Mouse (Mus musculus) c-Kit-positive CD71-positive TER-119-negative erythroid progenitor cells, embryonic 14.5 days (primary cell): ENCODE measurements around the gene Haus5.

Source experiments
- DNase-seq: peaks from one replicate; pipeline ENCODE4 v3.0.0-alpha.2; 2013; ENCODE audit warnings: low read depth

The Haus5 gene

DNA sequence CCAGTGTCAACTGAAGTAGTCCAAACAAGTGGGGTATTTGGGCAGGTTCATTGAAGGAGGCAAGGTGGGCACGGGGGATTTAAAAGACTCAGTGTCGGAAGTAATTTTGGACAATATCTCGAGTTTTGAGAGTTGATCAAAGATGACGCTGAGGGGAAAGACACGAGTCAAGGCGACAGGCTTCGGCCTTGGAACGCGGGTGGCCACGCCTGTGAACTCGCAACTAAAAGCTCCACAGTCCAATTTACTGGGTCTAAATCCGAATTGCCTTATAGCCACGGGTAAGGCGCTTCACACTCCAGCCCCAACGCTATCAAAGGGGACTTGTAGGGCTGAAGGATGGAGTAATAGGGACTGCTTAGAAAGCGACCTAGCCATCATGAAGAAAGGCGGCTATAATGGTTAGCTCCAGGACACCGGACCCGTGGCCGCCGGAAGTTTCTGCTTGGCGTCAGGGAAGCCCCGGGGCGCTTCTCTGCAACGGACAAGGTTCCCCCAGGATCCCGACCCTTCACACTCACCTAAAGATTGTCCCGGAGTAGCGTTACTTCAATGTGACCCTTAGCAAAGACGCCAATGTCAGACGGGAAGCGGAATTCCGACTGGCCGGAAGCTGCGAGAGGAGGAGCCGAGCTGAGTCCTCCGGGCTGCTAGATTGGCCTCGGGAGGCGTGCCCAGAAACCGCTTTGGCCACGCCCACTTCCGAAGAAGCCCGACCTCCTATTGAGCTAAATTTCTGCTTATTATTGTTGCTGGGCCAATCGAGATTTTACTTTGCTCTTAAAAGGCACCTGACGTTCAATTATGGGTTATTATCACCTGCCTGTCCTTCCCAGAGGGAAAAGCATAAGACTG lies 39.0 kb downstream of the Haus5 start, which contains the start of gene Cox6b1:
Gene Cox6b1 (minus strand): TSS at position 622 of the 855 bp plus-strand sequence.
- peak; percentile 81 for DNase-seq

- peak; percentile 38 for DNase-seq
Measured at GRCm38 (mm10) chr7:30619202-30619601, 45.6 kb downstream of the Haus5 start.

GRCm38 (mm10) chr7:30618658-30619057 lies 46.1 kb downstream of the Haus5 start:
- DNase-seq, result no peak

GRCm38 (mm10) chr7:30615049-30615760 lies 49.6 kb downstream of the Haus5 start:
- no peak for DNase-seq

DNA sequence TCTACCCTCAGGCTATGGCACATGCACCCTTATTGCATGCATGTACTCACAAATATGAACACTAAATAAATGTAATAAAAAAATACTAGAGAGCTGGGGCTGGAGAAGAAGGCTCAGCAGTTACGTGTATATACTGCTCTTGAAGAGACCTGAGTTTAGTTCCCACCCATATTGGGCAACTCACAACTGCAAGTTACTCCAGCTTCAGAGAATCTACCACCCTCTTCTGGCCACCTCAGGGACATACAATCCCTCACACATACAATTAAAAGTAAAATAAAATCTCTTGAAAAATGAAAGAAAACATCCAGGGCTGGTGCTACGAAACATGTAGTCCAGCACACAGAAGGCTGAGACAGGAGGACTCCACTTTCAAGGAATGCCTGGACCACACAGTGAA lies 50.3 kb downstream of the Haus5 start:
- DNase-seq, result no peak

GRCm38 (mm10) chr7:30613529-30614112 lies 51.2 kb downstream of the Haus5 start:
- no peak for DNase-seq

GRCm38 (mm10) chr7:30612654-30613402 lies 52.0 kb downstream of the Haus5 start, which contains the start of gene Upk1a:
Upk1a (minus strand) TSS chr7:30612847.
- no peak for DNase-seq

- no peak for DNase-seq
Measured at GRCm38 (mm10) chr7:30610043-30610442, 54.8 kb downstream of the Haus5 start.

DNA sequence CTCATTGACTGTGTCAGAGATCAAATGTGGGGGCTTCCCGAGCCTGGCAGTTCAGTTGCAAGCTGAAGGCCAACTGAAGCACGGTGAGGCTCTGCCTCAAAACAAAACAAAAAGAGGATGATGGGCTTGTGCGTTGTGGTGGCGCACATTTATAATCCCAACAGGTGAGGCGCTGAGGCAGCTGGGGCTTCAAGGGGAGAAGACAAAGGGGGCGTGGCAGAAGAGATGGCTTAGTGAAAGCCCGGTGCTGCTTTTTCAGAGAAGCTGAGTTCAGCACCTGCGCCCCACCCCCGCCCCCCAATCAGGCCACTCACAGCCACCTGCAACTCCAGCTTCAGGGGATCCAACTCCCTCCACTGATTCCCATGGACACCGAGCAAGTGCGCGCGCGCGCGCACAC lies 56.3 kb downstream of the Haus5 start:
- DNase-seq, result no peak

DNA sequence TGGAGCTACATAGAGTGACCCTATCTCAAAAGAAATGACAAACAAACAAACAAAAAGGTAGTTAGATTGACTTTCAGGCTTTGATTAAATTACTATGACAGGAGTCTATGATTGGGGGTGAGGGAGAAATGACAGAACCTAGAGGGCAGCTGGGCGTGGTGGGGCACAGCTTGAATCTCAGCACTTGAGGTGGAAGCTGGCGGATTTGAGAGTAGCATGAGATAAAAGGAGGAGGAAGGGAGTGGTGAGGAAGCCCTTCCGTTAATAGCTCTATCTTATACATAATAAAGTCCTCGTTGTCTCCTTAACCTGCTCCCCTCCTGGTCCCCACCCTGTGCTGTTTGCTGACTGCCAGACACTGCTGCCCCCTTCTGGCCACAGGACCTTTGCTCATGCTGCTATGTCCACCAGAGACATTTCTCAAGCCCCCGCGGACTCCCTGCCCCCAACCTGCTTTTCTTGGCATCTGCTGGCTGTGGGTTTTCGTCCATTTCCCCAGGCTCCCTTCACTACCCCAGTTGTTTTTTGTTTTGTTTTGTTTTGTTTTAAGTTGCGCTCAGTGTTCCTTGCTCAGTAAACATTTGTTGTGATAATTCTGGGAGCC lies 57.0 kb downstream of the Haus5 start:
- DNase-seq, result no peak

GRCm38 (mm10) chr7:30604944-30605343 lies 59.9 kb downstream of the Haus5 start:
- DNase-seq, result no peak

DNA sequence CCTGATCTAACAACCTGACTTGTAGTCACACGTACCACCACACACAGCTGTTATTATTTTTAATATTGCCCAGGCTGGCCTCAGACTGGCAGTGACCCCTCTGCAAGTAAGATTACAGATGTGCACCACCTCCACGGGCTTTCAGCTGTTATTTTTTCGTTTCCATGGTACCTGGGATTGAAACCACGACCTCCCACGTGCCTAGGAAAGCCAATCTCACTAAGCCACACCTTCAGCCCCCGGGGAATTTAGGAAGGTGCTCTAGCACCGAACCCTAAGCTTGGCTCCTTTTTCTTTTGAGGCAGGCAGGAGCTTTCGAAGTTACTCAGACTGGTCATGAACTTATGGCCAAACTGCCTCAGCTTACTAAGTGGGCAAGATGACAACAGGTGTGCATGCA lies 60.4 kb downstream of the Haus5 start:
- DNase-seq, result no peak
